Mouse (Mus musculus) lung, embryonic 15.5 days (tissue): ENCODE results near the gene Vmn1r1. TPM values are rescaled to one million over a fixed set of nuclear protein-coding genes. Genes with fewer than 3 reads are reported as not detected.

Experiments used
- ATAC-seq: fragments of 200-750 bp; cut with Nextera tagmentation; 2 replicates; pipeline ENCODE4 v1.8.0; 2017; ENCODE audit warnings: moderate number of reproducible peaks, borderline replicate concordance; ENCODE audit not compliant: low FRiP score, low TSS enrichment; ENCODE audit errors: extremely low read depth
- H3K27ac ChIP-seq: fragments of 300-500 bp; sonication (generic); 2 replicates; pipeline ENCODE4 v1.5.1; 2015; ENCODE audit warnings: moderate library complexity, mild to moderate bottlenecking, inconsistent platforms
- H3K27me3 ChIP-seq: fragments of 300-500 bp; sonication (generic); 2 replicates; pipeline ENCODE4 v1.6.1; 2015; ENCODE audit warnings: inconsistent platforms
- H3K36me3 ChIP-seq: fragments of 300-500 bp; sonication (generic); 2 replicates; pipeline ENCODE4 v1.6.1; 2015; ENCODE audit warnings: inconsistent platforms
- H3K4me1 ChIP-seq: fragments of 300-500 bp; sonication (generic); 2 replicates; pipeline ENCODE4 v1.6.1; 2015; ENCODE audit warnings: inconsistent platforms
- H3K4me2 ChIP-seq: fragments of 300-500 bp; sonication (generic); 2 replicates; pipeline ENCODE4 v1.6.1; 2015; ENCODE audit warnings: inconsistent platforms, mild to moderate bottlenecking, moderate library complexity
- H3K4me3 ChIP-seq: fragments of 300-500 bp; sonication (generic); 2 replicates; pipeline ENCODE4 v1.5.1; 2015; ENCODE audit warnings: mild to moderate bottlenecking, inconsistent platforms
- H3K9ac ChIP-seq: fragments of 300-500 bp; sonication (generic); 2 replicates; pipeline ENCODE4 v1.6.1; 2015; ENCODE audit warnings: inconsistent platforms
- H3K9me3 ChIP-seq: fragments of 300-500 bp; sonication (generic); 2 replicates; pipeline ENCODE4 v1.6.1; 2016; ENCODE audit warnings: inconsistent platforms
- WGBS: fragments of 180-500 bp; shearing (Covaris S2); methylation state at CpG from one replicate; pipeline ENCODE4 v1.1.7; 2015; 5-methylcytosine and 5-hydroxymethylcytosine counted together
- polyA plus RNA-seq: library from polyadenylated mRNA; unstranded; fragments of >200 nt; fragmentation: Nextera tagmentation; extraction: Ambion mirVana; gene quantifications from 2 replicates; pipeline ENCODE4 v1.2.1, GENCODE M21; 2015

Vmn1r1 gene
- polyA plus RNA-seq, 1 experiment from 2014 or later, result not detected

- H3K27me3 ChIP-seq, result no peaks in the 10 kb centered on the region
- peaks cover 5% of the 10 kb centered on the region for H3K4me1 ChIP-seq
- H3K36me3 ChIP-seq, result peaks cover 24% of the 10 kb centered on the region
- no peak overlapping the region for H3K9ac ChIP-seq
- H3K27ac ChIP-seq, result no peak overlapping the region
- no peak overlapping the region for H3K4me3 ChIP-seq
- H3K4me2 ChIP-seq, result no peak overlapping the region
- WGBS, result 54% methylated on average over 2 of the region's 2 CpGs
- no peaks in the 10 kb centered on the region for H3K9me3 ChIP-seq
- ATAC-seq, result no peak
These were observed 33.5 kb downstream of the Vmn1r1 start for GRCm38 (mm10) chr1:182130830-182131229.

- Histone ChIP-seq H3K27me3 (no peaks in the 10 kb centered on the region), H3K9me3 (no peaks in the 10 kb centered on the region), H3K4me3 (peak overlapping the region; percentile 93), H3K4me2 (peak overlapping the region; percentile 65), H3K4me1 (peaks cover 10% of the 10 kb centered on the region), H3K36me3 (peaks cover 8% of the 10 kb centered on the region; the same call in 1 of the 2 replicates), H3K9ac (peak overlapping the region; percentile 80), H3K27ac (peak overlapping the region; percentile 88)
- under 1% methylated on average over 33 of the region's 33 CpGs for WGBS
- peak; percentile 94 for ATAC-seq
These were observed 39.3 kb downstream of the Vmn1r1 start for GRCm38 (mm10) chr1:182124924-182125368.

GRCm38 (mm10) chr1:182124506-182124905 lies 39.8 kb downstream of the Vmn1r1 start, which contains the start of gene Srp9:
TSS of gene Srp9 (plus strand) at chr1:182124737.
- Histone ChIP-seq H3K27me3 (no peaks in the 10 kb centered on the region), H3K9ac (peak within 1 kb of the TSS; percentile 80), H3K4me3 (peak within 1 kb of the TSS; percentile 93), H3K9me3 (no peaks in the 10 kb centered on the region), H3K4me1 (peaks cover 10% of the 10 kb centered on the region), H3K4me2 (peak within 1 kb of the TSS; percentile 65), H3K27ac (peak within 1 kb of the TSS; percentile 88), H3K36me3 (peaks cover 4% of the 10 kb centered on the region; the same call in 1 of the 2 replicates)
- ATAC-seq, result peak; percentile 99
- under 1% methylated on average over 35 of the region's 37 CpGs for WGBS

- no peak overlapping the region for H3K27ac ChIP-seq
- 83% methylated on average over 4 of the region's 4 CpGs for WGBS
- no peak for ATAC-seq
- H3K4me3 ChIP-seq, result no peak overlapping the region
- peaks cover 10% of the 10 kb centered on the region for H3K4me1 ChIP-seq
- H3K36me3 ChIP-seq, result peaks cover 4% of the 10 kb centered on the region; the same call in 1 of the 2 replicates
- no peaks in the 10 kb centered on the region for H3K9me3 ChIP-seq
- H3K27me3 ChIP-seq, result no peaks in the 10 kb centered on the region
- H3K4me2 ChIP-seq, result no peak overlapping the region
- H3K9ac ChIP-seq, result no peak overlapping the region
These were observed 41.9 kb downstream of the Vmn1r1 start for GRCm38 (mm10) chr1:182122413-182122812.

GRCm38 (mm10) chr1:182115651-182116408 lies 48.5 kb downstream of the Vmn1r1 start:
- Histone ChIP-seq H3K9ac (no peak overlapping the region), H3K27ac (no peak overlapping the region), H3K4me3 (no peak overlapping the region), H3K27me3 (peaks cover 7% of the 10 kb centered on the region; the same call in 1 of the 2 replicates), H3K4me2 (no peak overlapping the region), H3K4me1 (peaks cover 29% of the 10 kb centered on the region), H3K36me3 (no peaks in the 10 kb centered on the region), H3K9me3 (no peaks in the 10 kb centered on the region)
- 27% methylated on average over 7 of the region's 7 CpGs for WGBS
- ATAC-seq, result peak; percentile 72

- WGBS, result 10% methylated on average over 5 of the region's 5 CpGs
- Histone ChIP-seq H3K36me3 (no peaks in the 10 kb centered on the region), H3K27me3 (peaks cover 7% of the 10 kb centered on the region; the same call in 1 of the 2 replicates), H3K4me3 (no peak overlapping the region), H3K4me1 (peaks cover 34% of the 10 kb centered on the region), H3K9me3 (no peaks in the 10 kb centered on the region), H3K9ac (no peak overlapping the region), H3K4me2 (no peak overlapping the region), H3K27ac (no peak overlapping the region)
- no peak for ATAC-seq
These were observed 49.1 kb downstream of the Vmn1r1 start for GRCm38 (mm10) chr1:182115197-182115596.

- Histone ChIP-seq H3K27ac (no peak overlapping the region), H3K4me1 (peaks cover 34% of the 10 kb centered on the region), H3K9me3 (no peaks in the 10 kb centered on the region), H3K36me3 (no peaks in the 10 kb centered on the region), H3K4me3 (no peak overlapping the region), H3K4me2 (no peak overlapping the region), H3K27me3 (peaks cover 7% of the 10 kb centered on the region; the same call in 1 of the 2 replicates), H3K9ac (no peak overlapping the region)
- WGBS, result 40% methylated on average over 19 of the region's 19 CpGs
- no peak; the same call in 1 of the 2 replicates for ATAC-seq
These were observed 50.4 kb downstream of the Vmn1r1 start for GRCm38 (mm10) chr1:182113587-182114500.

- 81% methylated on average over 11 of the region's 11 CpGs for WGBS
- Histone ChIP-seq H3K9me3 (no peaks in the 10 kb centered on the region), H3K4me3 (no peak overlapping the region), H3K4me2 (no peak overlapping the region), H3K36me3 (no peaks in the 10 kb centered on the region), H3K9ac (no peak overlapping the region), H3K27ac (no peak overlapping the region), H3K4me1 (peaks cover 42% of the 10 kb centered on the region), H3K27me3 (peaks cover 7% of the 10 kb centered on the region; the same call in 1 of the 2 replicates)
- no peak for ATAC-seq
These were observed 51.2 kb downstream of the Vmn1r1 start for GRCm38 (mm10) chr1:182113131-182113530.

- no peak for ATAC-seq
- peaks cover 7% of the 10 kb centered on the region; the same call in 1 of the 2 replicates for H3K27me3 ChIP-seq
- no peak overlapping the region for H3K4me3 ChIP-seq
- WGBS, result 80% methylated on average over 15 of the region's 15 CpGs
- H3K4me1 ChIP-seq, result peaks cover 45% of the 10 kb centered on the region
- no peaks in the 10 kb centered on the region for H3K9me3 ChIP-seq
- H3K36me3 ChIP-seq, result no peaks in the 10 kb centered on the region
- H3K27ac ChIP-seq, result no peak overlapping the region
- no peak overlapping the region for H3K9ac ChIP-seq
- no peak overlapping the region for H3K4me2 ChIP-seq
These were observed 51.9 kb downstream of the Vmn1r1 start for GRCm38 (mm10) chr1:182112385-182112784.

- H3K4me2 ChIP-seq, result no peak overlapping the region
- H3K9ac ChIP-seq, result no peak overlapping the region
- no peak overlapping the region for H3K27ac ChIP-seq
- 61% methylated on average over 14 of the region's 14 CpGs for WGBS
- no peak overlapping the region for H3K4me3 ChIP-seq
- H3K9me3 ChIP-seq, result no peaks in the 10 kb centered on the region
- peak; percentile 47; the same call in 1 of the 2 replicates for ATAC-seq
- H3K27me3 ChIP-seq, result peaks cover 7% of the 10 kb centered on the region; the same call in 1 of the 2 replicates
- no peaks in the 10 kb centered on the region for H3K36me3 ChIP-seq
- peaks cover 46% of the 10 kb centered on the region for H3K4me1 ChIP-seq
These were observed 52.6 kb downstream of the Vmn1r1 start for GRCm38 (mm10) chr1:182111386-182112317.
